Mouse (Mus musculus): ENCODE measurements around the gene Trpm3. TPM values are rescaled to one million over a fixed set of nuclear protein-coding genes. Genes with fewer than 3 reads are reported as not detected.

The Trpm3 gene
- polyA plus RNA-seq, 3 experiments from 2014 or later = 0.08 to 0.68 (median 0.16) TPM

DNA sequence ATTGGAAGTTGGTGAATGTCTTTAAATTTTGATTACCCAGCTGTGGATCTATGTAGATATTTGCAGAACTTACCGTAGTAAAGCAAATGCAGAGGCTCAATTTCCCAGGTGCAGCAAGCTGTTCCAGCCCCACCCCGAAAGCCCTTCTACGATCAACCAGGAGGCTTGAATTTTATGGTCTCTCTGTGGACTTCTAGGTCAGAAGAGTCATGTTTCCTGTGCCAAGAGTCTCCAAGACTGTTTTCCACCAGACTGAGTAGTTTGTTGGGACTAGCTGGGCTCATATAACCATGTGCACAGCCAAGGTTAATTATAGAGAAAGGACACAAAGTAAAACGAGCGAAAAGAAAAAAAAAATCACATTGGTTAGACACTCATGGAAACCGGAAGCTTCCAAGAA, 364.6 kb downstream of the Trpm3 start:
- no peak for ATAC-seq

DNA sequence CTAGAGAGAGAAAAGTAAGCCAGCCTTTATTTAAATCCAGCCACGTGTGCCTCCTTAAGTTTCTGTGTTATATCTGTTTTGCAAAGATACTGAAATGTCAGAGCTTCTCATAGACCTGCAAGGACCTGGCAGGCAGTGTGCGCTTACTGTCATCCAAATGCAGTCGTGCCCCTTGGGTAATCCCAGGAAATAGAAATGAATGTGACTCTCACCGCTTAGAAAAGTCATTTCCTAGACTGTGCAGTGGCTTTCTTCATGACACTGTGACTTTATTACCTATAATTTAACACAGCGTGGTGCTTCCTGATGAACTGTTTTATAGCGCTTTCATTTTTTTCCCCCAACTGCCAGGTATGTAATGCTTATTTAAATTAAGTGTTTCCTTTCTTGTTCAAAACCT, 379.7 kb downstream of the Trpm3 start:
- ATAC-seq = no peak

DNA sequence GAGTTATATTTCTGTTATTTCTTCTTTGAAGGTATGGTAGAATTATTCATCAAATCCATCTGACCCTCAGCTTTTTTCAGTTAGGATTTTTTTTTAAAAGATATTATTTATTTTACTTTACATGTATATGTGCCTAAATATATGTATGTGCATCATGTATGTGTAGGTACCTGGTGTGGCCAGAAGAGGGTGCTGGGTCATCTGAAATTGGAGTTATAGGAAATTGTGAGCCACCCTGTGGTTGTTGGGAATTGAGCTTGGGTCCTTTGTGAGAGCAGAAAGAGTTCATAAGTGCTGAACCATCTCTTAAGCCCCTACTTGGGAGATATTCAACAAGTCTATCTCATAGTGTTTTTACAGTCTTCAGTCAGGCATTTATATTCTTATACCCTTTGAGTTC, 389.1 kb downstream of the Trpm3 start:
- no peak for ATAC-seq

DNA sequence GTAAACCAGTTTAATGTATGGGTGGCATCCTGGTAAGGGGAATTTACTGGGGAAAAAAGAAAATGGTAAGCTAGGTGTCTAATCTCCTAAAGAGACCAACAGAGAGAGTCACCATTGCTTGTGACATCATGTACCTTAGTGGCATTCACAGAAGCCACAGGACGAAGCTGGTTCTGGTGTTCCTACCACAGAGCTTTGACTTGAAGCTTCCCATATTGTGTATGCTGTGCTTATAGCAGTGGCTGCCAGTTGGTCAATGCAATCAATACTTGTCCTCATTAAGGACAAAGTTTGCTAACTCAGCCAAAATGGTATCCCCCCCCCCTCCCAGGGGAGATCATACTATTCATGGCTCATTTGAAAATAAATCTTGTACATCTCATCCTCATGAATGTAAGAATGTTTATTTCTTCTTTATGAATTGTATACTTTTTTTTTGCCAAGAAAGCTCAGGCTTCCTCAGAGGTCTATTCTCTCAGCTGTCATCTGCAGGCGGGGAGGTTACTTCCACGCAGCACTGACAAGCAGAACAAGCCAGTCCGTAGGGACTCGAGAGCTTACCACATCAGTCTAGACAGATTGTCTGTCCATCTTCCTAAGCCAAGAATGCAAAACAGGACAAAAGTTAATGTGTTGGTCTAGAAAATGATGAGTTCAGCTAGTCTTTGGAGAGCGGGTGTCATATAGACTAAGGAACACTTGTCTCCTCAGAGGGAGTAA, 404.3 kb downstream of the Trpm3 start:
- no peak for ATAC-seq

DNA sequence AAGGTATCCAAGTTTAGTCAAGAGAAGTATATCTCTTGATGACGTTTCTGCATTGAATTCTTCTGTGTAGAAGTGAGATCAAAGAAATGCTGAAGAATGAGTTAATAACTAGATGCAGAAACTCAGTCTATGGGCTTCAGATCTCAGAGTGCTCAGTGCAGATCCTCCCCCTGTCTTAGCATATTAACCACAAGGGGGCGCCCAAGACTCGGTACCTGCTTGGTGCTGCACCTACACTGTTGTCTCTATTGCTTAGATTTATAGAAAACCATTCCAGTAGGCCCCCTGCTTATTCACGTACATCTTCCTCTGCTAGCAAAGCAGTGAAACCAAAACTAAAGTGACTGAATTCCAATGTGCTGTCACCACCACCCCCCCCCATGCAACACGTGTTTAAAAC, 413.3 kb downstream of the Trpm3 start:
- ATAC-seq = no peak

DNA sequence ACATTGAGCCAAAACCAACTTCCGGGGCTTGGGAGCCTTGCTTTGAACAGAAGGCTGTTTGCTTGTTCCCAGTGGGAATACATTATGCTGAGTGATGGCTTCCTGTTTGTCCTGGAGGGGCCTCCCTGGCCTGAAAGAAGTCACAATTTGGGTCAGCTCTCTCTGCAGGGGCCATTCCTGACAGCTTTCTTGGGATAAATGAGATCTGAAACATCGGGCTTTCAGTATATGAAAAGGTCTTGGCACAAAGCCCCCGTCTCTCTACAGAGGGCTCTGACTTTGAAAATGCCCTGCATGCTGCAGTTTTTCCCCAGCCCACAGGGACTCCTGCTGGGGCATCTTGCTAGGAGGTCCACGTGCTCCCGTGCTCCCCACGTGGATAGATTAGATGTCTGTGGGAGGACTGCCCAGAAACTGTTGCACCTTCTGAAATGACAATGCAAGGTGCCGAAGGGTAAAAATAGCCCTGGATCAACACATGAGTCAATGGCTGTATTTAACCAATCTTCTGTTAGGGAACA, 415.6 kb downstream of the Trpm3 start:
- ATAC-seq = no peak

DNA sequence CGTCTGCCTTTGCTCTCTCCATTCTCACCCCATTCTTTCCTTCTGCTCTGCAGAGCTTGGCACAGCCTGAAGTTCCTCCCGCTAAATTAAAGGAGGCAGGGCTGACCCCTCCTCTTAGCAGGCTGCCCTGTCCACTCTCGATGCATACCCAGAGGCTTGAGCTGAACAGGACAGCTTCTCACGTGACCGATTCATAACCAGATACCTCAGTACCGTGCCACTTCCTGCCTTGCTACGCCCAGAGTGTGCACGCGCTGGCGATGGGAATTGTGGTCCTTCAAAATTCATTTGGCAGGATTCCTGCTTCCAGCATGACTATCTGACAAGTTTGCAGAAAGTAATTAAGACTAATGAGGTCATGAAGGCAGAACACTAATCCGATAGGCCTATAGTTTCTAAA, 433.6 kb downstream of the Trpm3 start:
- ATAC-seq = no peak

DNA sequence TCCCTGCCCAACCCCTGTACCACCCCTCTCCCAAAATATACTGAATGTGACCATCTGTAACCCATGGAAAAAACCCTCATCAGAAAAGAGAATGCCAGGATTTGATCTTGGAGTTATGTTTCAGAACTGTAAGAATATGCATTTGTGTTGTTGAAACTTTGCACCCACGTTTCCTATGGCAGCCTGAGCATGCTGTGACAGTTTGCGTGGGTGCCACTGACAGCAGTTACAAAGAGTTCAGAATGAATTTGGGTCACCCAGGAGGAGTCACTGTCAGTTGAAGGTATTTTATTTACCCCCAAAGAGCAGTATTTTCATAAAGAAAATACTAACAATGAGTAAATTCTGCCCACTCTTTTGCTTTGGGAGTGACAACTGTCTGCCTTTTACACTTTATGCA, 434.0 kb downstream of the Trpm3 start:
- ATAC-seq = no peak

DNA sequence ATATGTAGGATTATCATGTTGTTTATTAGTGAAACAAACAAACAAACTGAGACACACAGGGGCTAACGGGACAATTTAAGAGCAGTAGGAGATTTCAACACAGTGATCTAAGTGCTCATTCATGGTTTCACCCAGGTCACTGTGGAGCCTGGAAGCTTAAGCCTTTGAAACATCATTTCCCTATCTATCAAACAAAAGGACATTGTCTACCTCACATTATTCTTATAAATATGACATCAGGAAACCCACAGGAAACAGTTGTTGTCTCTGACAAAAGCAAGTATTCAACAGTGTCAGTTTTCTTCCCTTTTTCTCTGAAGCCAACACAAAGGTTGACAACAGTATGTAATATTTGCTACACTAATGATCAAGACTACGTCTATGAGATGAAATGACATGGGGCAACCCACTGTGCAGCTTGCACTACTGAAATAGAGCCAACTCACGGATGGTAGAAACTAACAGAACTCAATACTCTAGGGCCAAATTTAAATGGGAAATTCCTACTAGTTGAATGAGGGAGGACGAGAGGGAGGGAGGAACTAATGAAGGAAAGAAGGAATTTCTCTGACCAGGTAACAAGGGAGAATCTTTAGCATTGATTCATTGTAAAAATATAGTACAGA, 443.4 kb downstream of the Trpm3 start:
- ATAC-seq = no peak

DNA sequence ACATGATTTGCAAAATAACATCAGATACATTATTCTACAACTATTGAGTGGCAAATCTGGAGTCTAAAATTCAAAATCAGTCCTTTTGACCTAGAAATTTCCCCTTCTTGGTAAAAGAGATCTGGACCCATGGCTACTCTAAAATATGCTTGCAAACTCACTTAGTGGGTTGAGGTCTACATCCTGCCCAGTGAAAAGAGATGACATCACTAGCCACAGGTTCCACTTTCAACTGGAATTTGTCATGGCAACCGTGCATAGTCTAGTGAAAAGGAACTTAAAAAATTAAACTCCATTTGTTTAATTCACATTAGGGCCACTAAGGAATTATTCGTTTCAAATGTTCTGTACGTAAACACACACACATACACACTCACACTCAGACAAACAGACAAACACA, 455.6 kb downstream of the Trpm3 start:
- no peak for ATAC-seq

DNA sequence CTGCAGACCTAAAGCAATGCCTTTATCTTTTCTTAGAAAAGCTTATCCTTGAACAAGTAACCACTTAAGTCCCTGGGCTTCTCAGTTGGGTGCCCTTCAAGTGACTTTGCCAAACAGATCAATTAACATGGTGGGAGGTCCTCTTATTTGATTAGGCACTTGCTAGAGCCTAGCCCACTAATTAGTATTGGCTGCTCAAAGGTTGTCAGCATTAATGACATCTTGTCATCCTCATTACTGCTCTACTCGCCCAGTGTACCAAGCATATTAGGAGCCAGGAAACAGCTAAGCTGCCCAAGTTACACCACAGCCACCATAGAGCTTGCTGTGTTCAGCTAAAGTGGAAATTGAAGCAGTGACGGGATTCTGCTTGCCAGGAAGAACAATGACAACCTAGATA, 456.4 kb downstream of the Trpm3 start:
- ATAC-seq = no peak

DNA sequence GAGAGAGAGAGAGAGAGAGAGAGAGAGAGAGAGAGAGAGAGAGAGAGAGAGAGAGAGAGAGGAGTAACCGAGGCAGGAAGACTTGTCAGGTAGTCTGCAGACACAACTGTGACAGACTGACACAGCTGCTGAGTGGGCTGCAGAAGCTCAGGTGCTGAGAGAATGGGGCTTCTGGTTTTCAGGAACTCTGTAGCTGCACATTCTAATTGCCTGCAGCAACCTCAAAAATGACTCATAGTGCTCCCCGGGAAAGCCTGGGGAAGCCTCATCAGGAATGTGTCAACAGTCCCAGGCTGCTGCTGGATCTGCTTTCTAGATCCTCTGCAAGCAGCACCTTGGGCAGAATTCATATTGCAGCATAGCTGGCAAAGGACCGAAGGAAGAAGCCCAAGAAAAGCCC, 457.9 kb downstream of the Trpm3 start:
- no peak for ATAC-seq

DNA sequence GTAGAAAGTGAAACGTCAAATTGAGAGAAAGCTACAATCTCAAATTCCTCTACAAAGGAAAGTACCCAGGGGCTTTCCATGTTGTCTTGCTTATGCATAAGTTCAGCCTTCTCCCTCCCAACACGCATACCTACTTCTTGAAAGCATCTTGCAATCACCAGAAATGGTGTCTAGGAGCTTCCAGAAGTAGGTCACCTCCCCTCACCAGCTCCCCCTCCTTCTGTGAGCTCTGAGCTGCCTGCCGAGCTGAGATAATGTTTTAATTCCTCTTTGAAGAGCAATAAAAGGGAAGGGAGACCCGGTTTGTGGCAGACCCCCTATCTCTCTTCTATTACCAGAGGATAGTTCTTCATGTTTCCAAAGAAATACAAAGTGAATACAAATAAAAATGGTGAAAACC, 465.5 kb downstream of the Trpm3 start:
- no peak for ATAC-seq

DNA sequence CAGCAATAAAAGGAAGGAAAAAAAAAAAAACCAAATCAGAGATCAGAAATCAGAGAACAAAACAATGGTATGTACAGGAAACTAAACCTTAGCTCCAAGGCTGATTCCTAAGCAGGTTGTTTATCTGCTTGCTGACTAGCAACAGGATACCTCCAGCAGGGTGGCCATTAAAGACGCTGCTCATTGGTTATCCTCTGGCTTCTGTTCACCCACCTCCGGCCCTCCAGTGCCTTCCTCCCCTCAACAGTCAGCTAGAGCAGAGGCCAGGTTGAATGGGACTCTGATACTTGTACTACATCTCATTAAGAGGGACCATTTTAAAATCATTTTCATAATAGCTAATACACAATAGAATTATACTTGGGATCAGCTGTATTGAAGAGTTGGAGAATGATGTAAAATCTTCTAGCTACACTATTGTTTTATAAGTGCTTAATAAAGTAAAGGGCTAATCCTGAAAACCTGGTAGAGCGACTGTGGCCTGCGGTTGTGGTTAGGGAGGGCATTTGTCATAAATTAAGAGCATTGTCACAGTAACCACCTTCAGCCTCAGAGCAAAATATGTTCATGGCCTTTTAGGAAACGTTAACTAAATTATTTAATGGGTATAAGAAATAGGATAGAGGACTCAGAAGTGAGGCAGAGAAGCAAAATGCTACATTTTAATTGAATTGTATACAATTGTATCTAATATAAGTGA, 469.3 kb downstream of the Trpm3 start:
- no peak for ATAC-seq

DNA sequence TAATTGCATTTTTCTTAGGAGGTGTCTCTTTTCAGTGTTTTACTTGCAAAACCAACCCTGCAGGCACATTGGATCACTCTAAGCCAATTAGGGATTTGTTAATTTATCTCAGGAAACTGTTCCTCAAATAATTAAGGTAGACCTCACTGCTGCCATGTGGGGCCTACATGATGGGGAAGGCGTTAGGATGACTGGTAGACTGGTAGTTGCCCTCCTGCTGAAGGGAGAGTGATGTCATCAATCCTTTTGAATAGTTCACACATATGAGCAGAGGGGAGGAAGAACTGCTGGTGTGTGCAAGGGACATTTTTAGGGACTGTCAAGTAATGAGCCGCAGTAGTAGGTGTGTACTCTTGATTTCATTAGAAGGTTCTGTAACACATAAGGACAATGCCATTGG, 472.8 kb downstream of the Trpm3 start:
- no peak for ATAC-seq

DNA sequence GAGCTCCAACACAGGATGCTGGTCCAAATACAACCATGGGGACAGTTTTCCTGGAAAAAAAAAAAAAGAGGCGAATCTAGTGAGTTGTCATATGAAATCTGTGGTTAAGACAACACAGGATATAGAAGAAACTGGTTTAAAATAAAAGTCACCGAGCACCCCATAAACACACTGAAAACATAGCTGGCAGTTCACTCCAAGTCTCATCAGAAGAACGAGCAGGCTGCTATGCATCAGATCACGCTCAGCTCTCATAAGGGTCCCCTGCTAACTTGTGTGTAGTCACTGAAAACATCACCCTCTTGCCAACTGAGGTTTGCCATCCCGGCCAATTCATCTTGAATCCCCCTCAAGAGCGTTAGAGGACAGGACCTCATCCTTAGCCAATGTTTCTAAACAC, 476.5 kb downstream of the Trpm3 start:
- ATAC-seq = no peak

DNA sequence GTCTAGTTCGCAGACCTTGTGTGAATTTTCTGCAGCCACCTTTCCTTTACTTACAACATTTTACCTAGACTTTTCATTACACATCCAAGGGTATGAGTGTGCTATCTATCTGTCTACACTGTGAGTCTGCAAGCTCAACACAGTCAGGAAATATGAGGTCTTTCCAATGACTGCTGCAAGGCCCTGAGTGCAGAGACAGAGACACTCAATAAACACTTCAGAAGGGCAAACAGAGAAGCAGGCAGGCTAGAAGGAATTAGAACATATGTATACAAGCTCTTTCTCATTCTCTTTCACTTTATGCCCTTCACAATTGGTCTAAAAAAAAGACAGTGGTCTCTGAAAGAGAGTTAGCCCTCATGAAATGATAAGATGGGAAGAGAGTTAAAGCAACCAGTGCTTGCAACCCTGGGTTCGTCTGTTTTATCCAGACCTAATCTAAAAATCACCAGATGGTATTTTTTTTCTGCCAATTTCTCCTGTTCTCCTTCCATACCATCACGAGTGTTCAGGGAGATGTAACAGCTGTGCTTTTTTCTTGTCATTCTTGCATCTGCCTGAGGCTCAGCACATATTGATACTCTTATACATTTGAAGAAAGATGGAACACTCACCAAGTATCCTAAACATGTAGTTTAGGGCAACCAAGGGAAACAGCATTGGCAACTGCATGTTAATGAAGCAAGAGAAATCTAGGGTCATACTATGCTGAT, 486.1 kb downstream of the Trpm3 start:
- ATAC-seq = no peak

DNA sequence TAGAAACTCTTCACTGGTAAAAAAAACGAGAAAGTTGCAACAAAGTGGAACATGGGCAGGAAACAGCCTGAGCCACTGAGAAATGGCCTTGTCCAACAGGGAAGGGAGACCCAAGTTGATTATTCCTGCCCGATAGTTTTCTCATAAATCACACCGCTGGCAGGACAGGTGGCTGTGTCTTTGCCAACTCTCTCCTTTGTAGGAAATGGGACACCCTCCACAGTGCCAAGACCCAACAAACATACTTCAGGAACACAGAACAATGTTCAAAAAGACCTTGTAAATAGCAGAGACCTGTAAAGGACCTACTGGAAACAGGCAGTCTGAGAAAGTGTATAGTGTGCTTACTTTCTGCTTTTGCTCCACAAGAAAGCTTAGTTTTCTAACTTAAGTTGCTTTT, 490.0 kb downstream of the Trpm3 start:
- no peak for ATAC-seq

DNA sequence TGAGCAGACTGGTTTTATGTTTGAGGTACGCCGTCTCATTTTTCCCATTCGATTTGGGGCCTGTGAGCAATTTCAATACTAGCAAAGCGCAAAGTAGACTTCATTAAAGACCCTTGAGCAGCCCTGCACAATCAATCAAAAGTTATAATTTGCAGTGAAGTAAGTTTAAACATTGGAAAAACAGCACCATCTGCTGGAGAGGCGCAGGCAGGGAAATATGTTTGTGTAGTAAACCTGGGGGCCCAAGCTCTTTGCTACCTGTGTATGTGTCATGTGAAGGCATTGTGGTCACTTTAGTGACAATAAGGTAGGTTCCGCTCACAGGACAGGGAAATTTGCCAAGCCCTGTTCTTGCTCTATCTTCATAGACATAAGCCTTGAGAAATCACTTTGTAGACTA, 492.5 kb downstream of the Trpm3 start:
- no peak for ATAC-seq

DNA sequence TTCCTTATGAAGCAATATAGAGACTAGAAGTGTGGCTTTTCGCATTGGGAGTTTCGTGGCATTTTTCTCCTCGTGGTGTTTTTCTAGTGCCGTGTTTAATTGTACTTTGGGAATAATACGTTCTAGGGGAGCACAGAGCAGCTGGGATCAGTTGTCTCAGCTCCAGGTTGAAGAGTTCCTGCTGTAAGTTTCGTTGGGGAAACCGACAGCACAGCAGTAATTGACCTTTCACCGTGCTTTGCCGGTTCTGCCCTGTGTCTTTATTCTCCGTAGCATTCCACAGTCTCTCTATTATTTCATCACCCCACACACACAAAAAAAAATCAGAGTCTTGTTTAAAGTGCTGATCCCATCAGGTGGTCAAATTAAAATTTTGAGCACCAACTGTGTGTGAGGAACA, 496.8 kb downstream of the Trpm3 start:
- ATAC-seq = no peak

DNA sequence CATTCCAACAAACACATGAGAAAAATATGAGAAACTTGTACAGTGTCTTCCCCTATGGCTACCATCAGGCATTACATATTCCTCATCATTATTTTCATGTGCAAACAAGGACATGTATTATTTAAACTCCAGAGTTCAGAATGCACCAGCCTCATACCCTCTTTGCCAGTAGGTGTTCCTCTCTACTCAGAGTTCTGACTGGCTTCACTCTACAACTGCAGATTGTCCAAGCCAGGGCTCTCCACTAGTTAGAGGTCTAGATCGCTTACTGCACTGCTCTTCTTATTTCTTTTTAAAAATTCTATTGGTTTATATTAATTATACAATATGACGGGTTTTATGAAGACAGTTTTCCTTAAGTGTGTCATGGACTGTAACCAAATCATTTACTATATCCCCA, 498.9 kb downstream of the Trpm3 start:
- no peak for ATAC-seq

DNA sequence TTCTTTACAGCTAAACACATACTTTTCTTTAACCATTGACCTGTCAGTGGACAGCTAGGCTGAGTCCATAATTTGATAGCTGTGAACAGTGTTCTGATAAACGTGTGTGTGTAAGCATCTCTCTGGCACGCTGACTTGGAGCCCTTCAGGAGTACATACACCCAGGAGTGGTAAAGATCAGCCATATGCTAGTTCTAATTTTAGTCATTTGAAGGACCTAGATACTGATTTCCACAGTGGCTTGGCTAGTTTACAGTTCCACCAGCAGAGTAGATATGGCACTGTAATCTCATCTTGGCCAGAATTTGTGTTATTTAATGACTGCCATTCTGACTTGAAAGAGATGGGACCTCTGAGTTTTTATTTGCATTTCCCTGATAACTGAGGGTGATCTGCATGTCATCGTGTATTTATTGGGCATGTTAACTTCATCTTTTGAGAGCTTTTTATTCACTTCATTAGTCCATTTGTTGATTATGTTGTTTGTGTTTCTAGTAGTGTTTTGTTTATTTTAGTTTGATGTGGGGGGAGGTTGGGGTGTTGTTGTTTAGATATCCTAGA, 499.6 kb downstream of the Trpm3 start:
- no peak for ATAC-seq

DNA sequence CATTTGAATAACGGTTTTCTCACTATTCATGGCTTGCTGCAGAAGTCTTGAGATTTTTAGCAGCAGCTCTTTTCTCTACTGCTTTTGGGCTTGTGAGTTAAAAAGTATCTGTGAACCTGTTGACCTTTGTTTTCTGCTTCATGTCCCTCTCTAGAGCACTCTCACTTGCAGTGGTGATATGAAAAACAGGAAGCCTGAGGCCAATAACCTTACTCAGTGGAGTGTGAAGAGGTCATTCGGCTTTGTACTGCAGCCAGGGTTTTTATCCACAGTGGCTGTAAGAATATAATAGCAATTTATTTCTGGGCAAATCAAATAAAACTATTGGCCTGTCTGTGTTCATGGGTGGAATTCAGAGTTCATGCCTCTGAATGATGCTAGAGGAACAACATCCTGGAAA, 503.3 kb downstream of the Trpm3 start:
- no peak for ATAC-seq

Data from inflammation-experienced regulatory T-cells, adult 6 months (primary cell).